Mouse (Mus musculus) hindlimb bud, embryonic 11.5 days (tissue): ENCODE data around the gene Adamts17.

ENCODE experiments used
- DNase-seq: peaks from one replicate; pipeline ENCODE4 v3.0.0-alpha.2; 2012; ENCODE audit warnings: low read depth, low spot score; ENCODE audit errors: extremely low spot score

The Adamts17 gene

GRCm38 (mm10) chr7:66843846-66844245 is 4.3 kb downstream of the Adamts17 start:
- DNase-seq, result no peak

DNA sequence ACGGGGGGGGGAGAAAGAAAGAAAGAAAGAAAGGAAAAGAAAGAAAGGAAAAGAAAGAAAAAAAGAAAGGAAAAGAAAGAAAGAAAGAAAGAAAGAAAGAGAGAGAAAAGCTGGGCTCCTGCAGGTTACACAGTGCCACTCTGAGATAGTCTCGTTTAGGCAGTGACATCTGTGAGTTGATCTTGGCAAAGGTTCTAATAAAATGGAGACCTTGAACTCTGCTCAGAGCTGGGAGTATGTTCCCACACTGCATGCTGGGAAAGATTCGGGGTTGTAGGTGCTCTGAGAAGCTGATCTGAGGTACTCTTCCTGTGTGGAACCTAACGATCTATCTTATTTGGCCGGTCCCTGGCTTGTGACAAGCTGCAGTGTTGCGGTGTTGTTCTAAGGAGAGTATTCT is 7.0 kb downstream of the Adamts17 start:
- DNase-seq, result no peak

DNA sequence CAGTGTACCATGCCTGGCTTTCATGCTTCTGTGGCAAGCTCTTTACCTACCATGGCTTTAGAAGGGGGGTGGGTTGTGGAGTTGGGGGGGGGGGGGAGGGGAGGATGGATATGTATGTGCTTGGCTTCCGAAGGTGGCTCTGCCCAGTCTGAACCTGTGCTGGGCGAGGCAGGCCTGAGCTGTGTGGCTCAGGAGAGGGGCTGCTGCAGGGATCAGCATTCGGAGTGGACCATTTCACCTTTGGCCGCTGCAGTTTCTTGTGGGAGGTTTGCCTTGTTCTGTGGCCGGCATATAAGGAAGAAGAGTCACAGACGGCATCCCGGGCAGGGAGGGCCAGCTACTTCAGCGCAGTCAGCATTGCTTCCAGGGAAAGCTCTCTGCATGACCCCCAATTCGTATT is 7.8 kb downstream of the Adamts17 start:
- no peak for DNase-seq

DNA sequence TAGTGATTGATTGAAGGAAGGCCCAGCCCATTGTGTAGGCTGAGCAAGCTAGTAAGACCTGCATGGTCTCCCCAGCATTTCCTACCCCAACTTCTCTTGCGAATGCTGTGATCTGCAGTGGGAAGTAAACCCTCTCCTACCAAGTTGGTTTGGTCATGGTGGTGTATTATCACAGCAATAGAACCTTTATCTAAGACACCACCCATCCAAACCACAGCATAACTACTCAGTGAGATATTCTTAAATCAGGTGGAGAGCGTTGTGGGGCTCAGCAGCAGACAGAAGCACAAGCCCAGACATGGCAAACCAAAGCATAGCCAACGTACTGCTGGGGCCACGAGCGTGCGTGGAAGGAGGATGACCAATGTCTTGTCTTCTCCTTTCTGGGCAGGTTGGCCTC is 9.8 kb downstream of the Adamts17 start:
- no peak for DNase-seq

DNA sequence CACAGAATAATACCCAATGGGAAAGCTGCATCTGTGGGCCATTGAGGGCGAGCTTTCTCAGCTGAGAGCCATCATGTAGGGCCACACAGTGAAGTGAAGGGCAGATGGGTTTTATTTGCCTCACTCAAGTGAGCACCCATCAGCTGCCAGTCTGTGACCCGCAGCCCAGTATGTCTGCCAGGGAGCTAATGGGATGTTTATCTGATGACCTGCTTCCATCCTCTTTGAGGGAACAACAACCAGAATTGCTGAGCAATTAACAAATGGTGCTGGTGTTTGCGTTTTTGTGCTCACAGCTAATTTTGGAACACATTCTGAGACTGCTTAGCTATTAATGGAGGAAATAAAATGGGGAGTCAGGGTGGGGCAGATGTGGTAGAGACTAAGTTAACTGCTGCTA is 12.6 kb downstream of the Adamts17 start:
- DNase-seq, result no peak

DNA sequence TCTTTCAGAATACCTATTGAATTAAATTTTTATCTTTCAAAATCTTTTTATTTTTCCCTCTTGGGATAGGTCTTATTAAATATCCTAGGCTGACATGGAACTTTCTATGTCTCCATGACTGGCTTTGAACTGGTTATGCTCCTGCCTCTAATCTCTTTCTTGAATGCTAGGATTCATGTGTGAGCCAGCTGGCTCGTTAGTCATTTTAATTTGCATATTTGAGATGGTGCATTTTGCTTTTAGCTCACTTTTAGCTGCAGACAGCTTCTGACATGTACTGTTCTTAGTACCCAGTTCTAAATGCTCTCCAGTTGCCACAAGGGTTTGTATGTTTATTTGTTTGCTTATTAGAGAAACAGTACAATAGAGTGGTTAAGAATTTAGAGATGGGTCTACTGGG is 18.1 kb downstream of the Adamts17 start:
- no peak for DNase-seq

DNA sequence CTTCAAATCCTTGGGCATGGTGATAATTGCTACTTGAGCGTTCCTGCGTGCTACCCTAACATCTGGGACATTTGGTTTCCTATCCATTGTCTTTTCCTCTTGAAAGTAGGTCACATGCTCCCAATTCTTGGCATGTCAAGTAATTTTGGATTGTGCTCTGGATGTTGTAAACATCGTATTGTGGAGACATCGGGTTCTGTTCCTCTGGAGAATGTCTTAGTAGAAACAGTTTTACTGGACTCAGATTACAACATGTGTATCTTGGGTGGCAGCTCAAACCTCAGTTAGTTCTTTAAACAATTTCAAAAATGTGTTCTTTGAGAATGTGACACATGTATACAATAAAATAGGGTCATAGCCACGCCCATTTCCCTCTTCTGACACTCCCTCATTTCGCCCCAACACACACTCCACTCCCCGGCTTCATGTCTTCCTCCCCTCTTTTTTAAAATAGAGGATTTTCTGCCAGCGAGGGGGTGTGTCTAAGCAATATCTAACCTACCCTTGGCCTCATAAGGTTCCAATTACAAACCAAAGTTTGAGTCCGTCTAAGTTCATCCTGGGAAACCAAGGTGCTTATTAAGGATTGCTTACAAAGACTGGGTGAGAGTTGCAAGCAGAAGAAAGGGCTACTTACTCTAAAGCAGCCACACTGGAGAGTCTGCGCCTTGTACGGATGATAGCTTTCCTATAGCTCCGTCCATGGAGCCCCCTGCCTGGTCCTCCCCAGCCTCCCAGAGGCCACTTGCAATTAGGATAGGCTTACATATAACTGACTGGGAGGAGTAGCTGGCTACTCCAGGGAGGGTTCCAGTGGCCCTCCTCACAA is 18.9 kb downstream of the Adamts17 start:
- DNase-seq, result no peak

DNA sequence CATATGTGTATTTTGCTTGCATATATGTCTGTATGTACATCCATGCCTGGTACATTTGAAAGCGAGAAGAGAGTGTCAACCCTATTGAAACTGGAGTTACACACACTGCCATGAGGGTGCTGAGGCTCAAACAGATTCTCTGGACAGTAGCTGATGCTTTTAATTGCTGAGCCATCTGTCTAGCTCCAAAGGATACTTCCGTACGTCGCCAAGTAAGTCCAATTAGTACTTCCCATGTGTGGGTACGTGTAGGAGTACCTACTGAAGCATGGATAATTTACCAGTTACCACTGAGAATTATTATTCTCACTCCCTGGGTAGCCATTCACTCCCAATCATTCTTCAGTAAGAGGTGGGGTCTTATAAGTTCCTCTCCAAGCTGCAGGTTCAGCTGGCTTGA is 19.7 kb downstream of the Adamts17 start:
- DNase-seq, result no peak

GRCm38 (mm10) chr7:66866944-66867718 is 27.6 kb downstream of the Adamts17 start:
- DNase-seq, result no peak

GRCm38 (mm10) chr7:66867719-66868501 is 28.4 kb downstream of the Adamts17 start:
- no peak for DNase-seq

GRCm38 (mm10) chr7:66871520-66871919 is 32.0 kb downstream of the Adamts17 start:
- no peak for DNase-seq

DNA sequence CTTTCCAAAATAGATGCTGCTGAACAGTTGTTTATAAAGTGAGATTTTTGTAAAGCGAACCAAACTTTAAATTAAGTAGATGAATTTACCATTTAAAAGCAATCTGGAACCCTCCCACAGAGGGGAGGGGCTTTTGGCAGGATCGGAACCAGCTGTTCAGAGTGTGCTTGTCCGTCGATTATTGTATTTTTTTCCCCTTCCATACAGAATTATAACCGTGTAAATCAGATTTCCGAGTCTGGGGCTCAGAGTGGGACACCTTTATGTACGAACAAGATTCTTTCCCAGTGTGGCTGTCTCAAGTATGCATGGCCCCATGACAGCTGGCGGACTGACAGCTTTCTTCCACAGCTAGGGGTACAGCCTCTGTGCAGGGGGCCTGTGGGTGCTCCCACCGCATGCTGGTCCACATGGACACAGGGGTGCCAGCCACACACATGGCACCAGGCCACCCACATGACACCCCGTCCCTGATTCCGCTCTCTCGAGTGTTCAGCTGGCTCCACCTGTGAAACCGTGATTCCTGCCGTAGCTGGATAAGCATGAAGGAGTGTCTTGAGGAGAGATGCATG is 32.5 kb downstream of the Adamts17 start:
- DNase-seq, result no peak

DNA sequence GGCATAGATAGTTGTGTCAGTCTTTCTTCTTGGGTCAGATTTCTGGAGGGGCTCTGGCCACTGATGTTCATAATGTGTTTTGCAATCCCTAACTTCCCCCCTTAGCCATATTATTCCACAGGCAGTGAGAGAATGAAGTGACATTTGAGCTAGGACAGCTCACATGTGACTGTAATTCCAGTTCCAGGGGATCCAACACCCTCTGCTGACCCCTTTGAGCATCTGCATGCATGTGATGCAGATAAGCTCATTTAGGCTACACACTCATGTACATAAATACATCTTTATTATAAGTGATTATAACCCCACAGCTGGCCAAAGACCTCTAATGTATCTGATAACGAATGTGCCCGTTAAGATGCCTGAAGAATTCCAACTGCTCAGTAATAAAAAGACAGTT is 33.7 kb downstream of the Adamts17 start:
- no peak for DNase-seq

DNA sequence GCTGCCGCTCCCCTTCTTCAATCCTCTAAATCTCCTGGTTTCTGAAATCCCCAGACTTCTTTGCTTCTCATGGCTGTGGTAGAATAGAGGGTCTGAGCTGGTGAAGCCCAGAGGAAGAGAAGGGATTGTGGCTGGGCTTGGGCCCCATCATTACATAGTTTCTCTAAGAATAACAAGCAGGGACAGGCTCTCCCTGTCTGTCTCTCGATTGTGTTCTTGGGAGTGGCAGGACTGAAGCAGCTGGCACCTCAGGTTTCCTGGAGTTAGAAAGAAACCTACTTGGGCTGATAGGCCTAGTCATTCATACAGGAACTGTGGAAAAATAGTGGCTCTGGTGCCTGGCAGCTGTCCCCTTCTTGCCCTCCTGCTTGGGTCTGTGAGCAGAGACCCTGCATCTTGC is 51.9 kb downstream of the Adamts17 start:
- no peak for DNase-seq

- no peak for DNase-seq
Observed at GRCm38 (mm10) chr7:66892096-66892495, 52.6 kb downstream of the Adamts17 start.

DNA sequence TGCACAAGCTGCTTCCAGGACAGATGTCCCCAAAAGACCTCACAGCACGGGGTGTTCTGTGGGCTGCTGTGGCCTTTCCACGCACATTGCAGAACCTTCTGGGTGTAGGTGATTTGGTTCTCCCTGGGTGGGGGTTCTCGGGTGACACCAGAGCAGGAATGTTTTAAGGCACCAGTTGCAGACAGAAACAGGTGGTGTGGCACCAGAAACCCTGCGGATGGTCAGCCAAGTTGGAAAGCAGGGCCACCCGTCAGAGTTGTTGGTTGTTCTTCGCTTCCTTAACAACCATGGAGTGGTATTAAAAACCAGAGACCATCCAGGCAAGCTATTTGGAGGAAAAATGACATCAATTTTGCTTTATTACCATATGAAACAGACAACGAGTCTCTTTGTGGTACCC is 62.8 kb downstream of the Adamts17 start:
- DNase-seq, result no peak

GRCm38 (mm10) chr7:66903014-66903413 is 63.5 kb downstream of the Adamts17 start:
- no peak for DNase-seq

DNA sequence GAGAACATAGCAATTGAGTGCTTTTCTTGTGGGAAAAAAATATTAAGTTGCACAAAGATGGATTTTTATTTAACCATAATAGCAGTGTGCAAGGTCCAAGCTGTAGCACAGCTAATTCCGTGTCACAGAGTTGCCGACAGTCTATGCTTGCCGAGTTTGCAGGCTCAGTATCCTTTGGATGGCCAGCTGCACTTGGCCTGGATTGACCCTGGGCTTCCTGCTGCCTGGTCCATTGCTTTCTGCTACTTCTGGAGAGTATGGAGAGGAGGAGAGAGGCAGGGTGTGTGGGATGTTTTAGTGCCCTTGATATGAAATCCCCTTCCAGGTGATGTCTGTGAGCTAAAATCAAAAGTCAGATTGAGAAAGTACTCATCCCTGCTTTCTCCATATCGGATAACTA is 66.4 kb downstream of the Adamts17 start:
- no peak for DNase-seq

GRCm38 (mm10) chr7:66912866-66913265 is 73.3 kb downstream of the Adamts17 start:
- no peak for DNase-seq

GRCm38 (mm10) chr7:66923595-66923994 is 84.1 kb downstream of the Adamts17 start:
- no peak for DNase-seq

DNA sequence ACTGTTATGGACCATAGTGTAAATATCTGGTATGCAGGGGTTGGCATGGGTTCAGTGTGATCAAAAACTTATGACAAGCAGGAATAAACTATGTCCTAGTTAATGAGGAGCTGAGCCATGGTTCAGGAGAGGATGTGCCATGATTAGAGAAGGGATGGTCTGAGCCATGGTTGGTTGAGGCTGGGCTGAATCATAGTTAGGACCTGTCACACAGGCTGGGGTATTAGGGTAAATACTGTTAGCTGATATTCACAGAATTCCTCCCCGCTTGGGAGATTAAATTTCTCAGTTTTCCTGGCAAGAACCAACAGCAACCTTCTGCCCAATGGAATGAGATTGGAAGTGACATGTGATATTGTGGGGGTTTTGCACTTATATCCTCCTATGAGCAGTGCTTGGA is 84.6 kb downstream of the Adamts17 start:
- DNase-seq, result no peak
